Mouse (Mus musculus): ENCODE measurements around the gene Dytn.
"Not testable (repeated sequence)": the region's sequence is repeated elsewhere in the genome, so short reads cannot be mapped to it uniquely, and the experiment has no call there.

Dytn gene

GRCm38 (mm10) chr1:63686827-63687226 lies at the start of gene Dytn:
Gene Dytn (minus strand): TSS chr1:63686927.
- in situ Hi-C loops (cut with MboI, MseI): no loop called here

- in situ Hi-C loops (cut with MboI, MseI): no loop called here
These were observed 43.6 kb upstream of the Dytn start, which contains the start of the genes Mdh1b and Fastkd2 for GRCm38 (mm10) chr1:63730240-63730771. Gene Mdh1b (minus strand): TSS chr1:63730318. Gene Fastkd2 (plus strand): TSS chr1:63730614.

GRCm38 (mm10) chr1:63729796-63730195 lies 43.1 kb upstream of the Dytn start:
- in situ Hi-C loops (cut with MboI, MseI): no loop called here

GRCm38 (mm10) chr1:63720161-63720560 lies 33.4 kb upstream of the Dytn start:
- in situ Hi-C loops (cut with MboI, MseI): no loop called here

GRCm38 (mm10) chr1:63708876-63709275 lies 22.1 kb upstream of the Dytn start:
- in situ Hi-C loops (cut with MboI, MseI): no loop called here

- in situ Hi-C loops (cut with MboI, MseI): no loop called here
These were observed 19.0 kb upstream of the Dytn start for GRCm38 (mm10) chr1:63705733-63706132.

GRCm38 (mm10) chr1:63696861-63697260 lies 10.1 kb upstream of the Dytn start:
- in situ Hi-C loops (cut with MboI, MseI): no loop called here

GRCm38 (mm10) chr1:63675975-63676374 lies 10.8 kb downstream of the Dytn start:
- in situ Hi-C loops (cut with MboI, MseI): no loop called here

GRCm38 (mm10) chr1:63668852-63669160 lies 17.9 kb downstream of the Dytn start:
- in situ Hi-C loops (cut with MboI, MseI): loop anchor here (10.0 to 25.0 kb wide), 4 partner anchors 286 to 1343 kb away; no protein-coding TSS in a partner anchor

GRCm38 (mm10) chr1:63667949-63668851 lies 18.5 kb downstream of the Dytn start:
- in situ Hi-C loops (cut with MboI, MseI): loop anchor here (10.0 to 25.0 kb wide), 4 partner anchors 287 to 1344 kb away; no protein-coding TSS in a partner anchor

GRCm38 (mm10) chr1:63667201-63667948 lies 19.4 kb downstream of the Dytn start:
- in situ Hi-C loops (cut with MboI, MseI): loop anchor here (10.0 to 25.0 kb wide), 4 partner anchors 287 to 1345 kb away; no protein-coding TSS in a partner anchor

- in situ Hi-C loops (cut with MboI, MseI): loop anchor here (10.0 to 25.0 kb wide), 4 partner anchors 289 to 1346 kb away; no protein-coding TSS in a partner anchor
These were observed 20.6 kb downstream of the Dytn start for GRCm38 (mm10) chr1:63666089-63666488.

- in situ Hi-C loops (cut with MboI, MseI): loop anchor here (5.0 to 25.0 kb wide), 3 partner anchors 1058 to 1353 kb away; no protein-coding TSS in a partner anchor
These were observed 27.1 kb downstream of the Dytn start for GRCm38 (mm10) chr1:63659591-63659990.

GRCm38 (mm10) chr1:63658016-63658415 lies 28.7 kb downstream of the Dytn start:
- in situ Hi-C loops (cut with MboI, MseI): loop anchor here (5.0 to 25.0 kb wide), 3 partner anchors 1059 to 1354 kb away; no protein-coding TSS in a partner anchor

GRCm38 (mm10) chr1:63639921-63640320 lies 46.8 kb downstream of the Dytn start:
- in situ Hi-C loops (cut with MboI, MseI): no loop called here

GRCm38 (mm10) chr1:63630390-63630789 lies 56.3 kb downstream of the Dytn start:
- in situ Hi-C loops (cut with MboI, MseI): not testable (repeated sequence)

- in situ Hi-C loops (cut with MboI, MseI): no loop called here
These were observed 58.5 kb downstream of the Dytn start for GRCm38 (mm10) chr1:63628211-63628610.

- in situ Hi-C loops (cut with MboI, MseI): no loop called here
These were observed 71.1 kb downstream of the Dytn start, which contains the start of gene Gm39653 for GRCm38 (mm10) chr1:63615668-63616067. Gene Gm39653 (plus strand): TSS chr1:63615968.

GRCm38 (mm10) chr1:63614594-63614993 lies 72.1 kb downstream of the Dytn start:
- in situ Hi-C loops (cut with MboI, MseI): no loop called here

GRCm38 (mm10) chr1:63609613-63610012 lies 77.1 kb downstream of the Dytn start:
- in situ Hi-C loops (cut with MboI, MseI): no loop called here

- in situ Hi-C loops (cut with MboI, MseI): no loop called here
These were observed 82.7 kb downstream of the Dytn start for GRCm38 (mm10) chr1:63603870-63604500.
